Mouse (Mus musculus) liver, postnatal 0 days (tissue): ENCODE measurements around the gene Fah. TPM values are rescaled to one million over a fixed set of nuclear protein-coding genes. Genes with fewer than 3 reads are reported as not detected.

Experiments used
- ATAC-seq: fragments of 200-750 bp; cut with Nextera tagmentation; 2 replicates; pipeline ENCODE4 v1.8.0; 2017; ENCODE audit warnings: mild to moderate bottlenecking, moderate library complexity
- DNase-seq: peaks from one replicate; pipeline ENCODE4 v3.0.0-alpha.2; 2016
- H3K27ac ChIP-seq: fragments of 300-500 bp; sonication (generic); 2 replicates; pipeline ENCODE4 v1.5.1; 2014; ENCODE audit warnings: antibody characterized with exemption, moderate library complexity, mild to moderate bottlenecking, low read depth
- H3K27me3 ChIP-seq: fragments of 300-500 bp; sonication (generic); 2 replicates; pipeline ENCODE4 v1.6.1; 2014; ENCODE audit warnings: low read length, control low read depth, mixed read lengths; ENCODE audit not compliant: insufficient read depth
- H3K36me3 ChIP-seq: fragments of 300-500 bp; sonication (generic); replicated peaks from 2 replicates; pipeline ENCODE4 v1.6.1; 2014; ENCODE audit warnings: mild to moderate bottlenecking, control low read depth, low read length, moderate library complexity, mixed read lengths; ENCODE audit not compliant: insufficient read depth
- H3K4me1 ChIP-seq: fragments of 300-500 bp; sonication (generic); 2 replicates; pipeline ENCODE4 v1.6.1; 2014; ENCODE audit warnings: antibody characterized with exemption, mild to moderate bottlenecking, control low read depth; ENCODE audit not compliant: insufficient read depth
- H3K4me2 ChIP-seq: fragments of 300-500 bp; sonication (generic); 2 replicates; pipeline ENCODE4 v1.6.1; 2014; ENCODE audit warnings: low read depth, mild to moderate bottlenecking, low read length, moderate library complexity, mixed read lengths
- H3K4me3 ChIP-seq: fragments of 300-500 bp; sonication (generic); 2 replicates; pipeline ENCODE4 v1.5.1; 2014; ENCODE audit warnings: low read depth, low read length
- H3K9ac ChIP-seq: fragments of 300-500 bp; sonication (generic); replicated peaks from 2 replicates; pipeline ENCODE4 v1.6.1; 2014; ENCODE audit warnings: mild to moderate bottlenecking, moderate library complexity
- H3K9me3 ChIP-seq: fragments of 300-500 bp; sonication (generic); 2 replicates; pipeline ENCODE4 v1.6.1; 2016; ENCODE audit warnings: mild to moderate bottlenecking, control low read depth, low read length, mixed read lengths
- CTCF ChIP-seq: sonication (generic); IDR thresholded peaks from 2 replicates; pipeline ENCODE4 v1.5.1; 2016; ENCODE audit warnings: antibody characterized with exemption, low read depth
- EP300 ChIP-seq: IDR thresholded peaks from 2 replicates; pipeline ENCODE4 v1.6.1; 2016; ENCODE audit warnings: antibody characterized with exemption, low read depth, mild to moderate bottlenecking
- WGBS: fragments of 180-500 bp; shearing (Covaris S2); extraction: QIAGEN DNeasy Blood & Tissue Kit; methylation state at CpG from one replicate; pipeline ENCODE4 v1.1.7; 2014; ENCODE audit not compliant: insufficient replicate concordance; 5-methylcytosine and 5-hydroxymethylcytosine counted together
- polyA plus RNA-seq: library from polyadenylated mRNA; unstranded; fragments of >200 nt; fragmentation: Nextera tagmentation; extraction: Ambion mirVana; gene quantifications from 2 replicates; pipeline ENCODE4 v1.2.1, GENCODE M21; 2015

Fah gene
- polyA plus RNA-seq, 1 experiment from 2014 or later = 265 TPM

DNA sequence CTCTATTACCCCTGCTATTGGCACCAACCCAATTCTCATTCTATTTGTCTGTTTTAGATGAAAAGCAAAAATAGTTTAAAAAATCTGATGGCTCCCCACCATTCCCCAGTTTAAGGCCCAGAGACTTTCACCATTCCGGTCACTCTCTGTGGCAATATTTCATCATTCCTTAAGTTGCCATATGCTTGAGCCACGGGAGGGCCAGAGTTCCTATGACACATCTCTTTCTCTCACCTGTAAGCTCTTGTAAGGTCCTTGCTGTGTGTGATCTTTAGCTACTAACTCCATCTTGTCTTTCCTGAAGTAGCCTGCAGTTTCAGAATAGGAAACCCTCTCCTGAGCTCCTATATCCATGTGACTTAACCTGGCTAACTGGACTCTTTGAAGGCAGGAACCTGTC, 12.4 kb upstream of the Fah start:
- H3K4me3 ChIP-seq = no peak overlapping the region
- no peaks in the 10 kb centered on the region for H3K4me1 ChIP-seq
- DNase-seq (no peak), ATAC-seq (no peak)
- H3K27me3 ChIP-seq = no peaks in the 10 kb centered on the region
- no peaks in the 10 kb centered on the region for H3K9me3 ChIP-seq
- H3K9ac ChIP-seq = no peak overlapping the region
- H3K36me3 ChIP-seq = peaks cover 56% of the 10 kb centered on the region
- 89% methylated on average over 2 of the region's 2 CpGs for WGBS
- H3K4me2 ChIP-seq = no peak overlapping the region
- H3K27ac ChIP-seq = no peak overlapping the region
- no peak for TF ChIP-seq EP300
- TF ChIP-seq CTCF = no peak

DNA sequence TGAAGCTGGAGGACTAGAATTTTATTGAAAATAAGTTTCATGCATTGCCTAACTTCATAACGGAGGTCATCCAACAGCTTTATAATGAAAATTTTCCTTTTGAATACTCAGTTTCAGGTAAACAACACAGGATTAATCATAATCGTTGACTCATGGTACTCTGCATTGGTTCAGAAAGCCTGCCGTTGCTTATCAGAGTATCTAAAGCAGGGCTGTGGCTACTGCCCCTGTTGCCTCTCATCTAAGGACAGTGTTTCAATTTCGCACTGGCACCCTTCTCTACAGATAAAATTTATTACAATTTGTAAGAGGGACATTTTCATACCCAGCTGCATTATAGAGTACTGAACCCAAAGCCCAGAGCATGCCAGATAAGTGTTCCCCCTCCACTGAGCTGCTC, 5.9 kb upstream of the Fah start:
- H3K4me1 ChIP-seq = no peaks in the 10 kb centered on the region
- TF ChIP-seq EP300 = no peak
- no peak for TF ChIP-seq CTCF
- no peaks in the 10 kb centered on the region for H3K9me3 ChIP-seq
- 50% methylated on average over 4 of the region's 4 CpGs for WGBS
- H3K4me2 ChIP-seq = no peak overlapping the region
- H3K27me3 ChIP-seq = no peaks in the 10 kb centered on the region
- H3K36me3 ChIP-seq = peaks cover 20% of the 10 kb centered on the region
- ATAC-seq (no peak), DNase-seq (no peak)
- H3K9ac ChIP-seq = no peak overlapping the region
- no peak overlapping the region for H3K27ac ChIP-seq
- no peak overlapping the region for H3K4me3 ChIP-seq

DNA sequence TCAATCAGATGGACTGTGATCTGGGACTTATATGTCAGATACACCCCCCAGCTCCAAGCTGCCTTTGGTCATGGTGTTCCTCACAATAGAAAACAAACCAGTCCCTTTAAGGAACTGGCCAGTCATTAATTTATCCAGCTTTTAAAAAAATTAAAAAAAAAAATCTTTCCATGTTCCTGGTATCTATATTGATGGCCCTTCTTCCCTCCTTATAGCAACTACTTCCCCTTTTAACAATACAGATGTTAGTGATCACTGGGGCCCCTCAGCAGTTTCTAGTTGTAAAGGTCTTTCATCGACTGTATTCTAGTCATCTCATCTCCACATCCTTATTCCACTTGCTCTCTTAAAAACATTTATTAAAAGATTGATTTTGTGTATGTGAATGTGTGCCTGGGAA, 5.1 kb upstream of the Fah start:
- H3K9ac ChIP-seq = no peak overlapping the region
- H3K27ac ChIP-seq = no peak overlapping the region
- no peak overlapping the region for H3K4me2 ChIP-seq
- H3K36me3 ChIP-seq = peaks cover 13% of the 10 kb centered on the region
- DNase-seq (no peak), ATAC-seq (no peak)
- H3K4me1 ChIP-seq = peaks cover 6% of the 10 kb centered on the region; the same call in 1 of the 2 replicates
- TF ChIP-seq EP300 (no peak), CTCF (no peak)
- H3K4me3 ChIP-seq = no peak overlapping the region
- 34% methylated on average over 1 of the region's 1 CpGs for WGBS
- no peaks in the 10 kb centered on the region for H3K9me3 ChIP-seq
- H3K27me3 ChIP-seq = no peaks in the 10 kb centered on the region

DNA sequence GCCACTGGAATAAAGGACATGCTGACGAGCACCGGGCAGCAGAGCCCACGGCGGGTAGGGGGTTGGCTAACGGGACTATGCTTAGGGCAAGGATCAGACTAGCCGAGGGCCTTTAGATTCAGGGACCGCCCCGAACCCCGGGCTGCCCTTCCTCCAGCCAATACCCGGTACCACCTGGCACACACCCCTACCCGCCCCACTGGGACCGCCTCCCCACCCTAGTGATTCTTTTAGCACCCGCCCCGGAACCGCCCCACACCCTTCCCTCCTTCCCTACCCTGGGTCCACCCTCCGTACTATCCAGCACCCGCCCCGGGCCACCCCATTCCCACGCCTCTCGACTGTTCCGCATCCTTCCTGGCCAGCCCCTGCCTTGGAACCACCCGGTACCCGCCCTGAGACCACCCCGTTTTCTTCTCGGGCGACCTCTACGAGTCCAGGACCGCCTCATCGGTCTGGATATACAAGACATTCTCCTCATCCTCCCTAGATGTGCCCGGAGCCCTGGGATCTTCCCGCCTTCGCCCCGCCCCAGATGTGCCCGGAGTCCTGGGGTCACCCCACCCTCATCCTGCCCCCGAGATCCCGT, 724 bp downstream of the Fah start:
- Histone ChIP-seq H3K4me3 (peak overlapping the region; percentile 65), H3K9me3 (no peaks in the 10 kb centered on the region), H3K36me3 (0 out of 2 replicates have a peak, but pooled peaks cover 5% of the 10 kb centered on the region), H3K9ac (peak overlapping the region; percentile 79), H3K4me2 (peak overlapping the region; percentile 95), H3K27ac (peak overlapping the region; percentile 97), H3K4me1 (peaks cover 25% of the 10 kb centered on the region), H3K27me3 (no peaks in the 10 kb centered on the region)
- ATAC-seq (peak; percentile 87), DNase-seq (peak; percentile 90)
- under 1% methylated on average over 32 of the region's 36 CpGs for WGBS
- TF ChIP-seq CTCF (no peak), EP300 (peak; percentile 61; the same call in 1 of the 2 replicates)

DNA sequence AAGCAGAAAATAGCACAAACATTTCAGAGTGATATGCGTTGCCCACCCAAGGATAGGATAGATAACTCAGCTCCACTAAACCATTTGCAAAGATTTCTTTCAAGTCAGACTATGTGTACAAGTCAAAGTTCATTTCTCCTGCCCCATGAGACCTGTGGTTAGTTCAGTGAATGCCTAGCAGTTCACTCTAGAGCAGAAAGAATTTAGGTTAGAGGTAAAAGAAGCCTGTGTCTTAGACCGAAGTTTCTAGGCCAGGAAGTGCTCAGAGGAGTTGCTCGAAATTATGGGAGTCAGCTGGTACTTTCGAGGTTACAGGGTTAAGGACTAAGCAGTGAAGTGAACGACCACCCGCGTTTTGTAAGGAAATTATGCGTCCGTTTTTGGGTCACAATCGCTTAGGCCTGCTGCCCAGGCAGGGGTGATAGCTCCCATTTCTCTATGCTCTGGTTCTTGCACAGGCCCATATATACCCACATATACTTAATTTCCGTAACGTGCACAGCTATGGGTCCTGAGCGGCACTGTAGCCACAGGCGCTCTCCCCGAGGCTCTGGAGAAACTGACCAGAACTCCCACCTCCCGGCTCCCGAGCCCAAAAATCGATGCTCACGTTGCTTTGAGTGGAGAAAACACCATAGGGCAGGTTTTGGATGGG, 1.4 kb downstream of the Fah start:
- H3K27ac ChIP-seq = peak overlapping the region; percentile 97
- H3K27me3 ChIP-seq = no peaks in the 10 kb centered on the region
- DNase-seq (no peak), ATAC-seq (no peak)
- H3K4me2 ChIP-seq = peak overlapping the region; percentile 95
- 0 out of 2 replicates have a peak, but pooled peaks cover 5% of the 10 kb centered on the region for H3K36me3 ChIP-seq
- no peaks in the 10 kb centered on the region for H3K9me3 ChIP-seq
- peak overlapping the region; percentile 79 for H3K9ac ChIP-seq
- peak overlapping the region; percentile 65 for H3K4me3 ChIP-seq
- peaks cover 25% of the 10 kb centered on the region for H3K4me1 ChIP-seq
- 10% methylated on average over 19 of the region's 19 CpGs for WGBS
- TF ChIP-seq EP300 (no peak), CTCF (no peak)

DNA sequence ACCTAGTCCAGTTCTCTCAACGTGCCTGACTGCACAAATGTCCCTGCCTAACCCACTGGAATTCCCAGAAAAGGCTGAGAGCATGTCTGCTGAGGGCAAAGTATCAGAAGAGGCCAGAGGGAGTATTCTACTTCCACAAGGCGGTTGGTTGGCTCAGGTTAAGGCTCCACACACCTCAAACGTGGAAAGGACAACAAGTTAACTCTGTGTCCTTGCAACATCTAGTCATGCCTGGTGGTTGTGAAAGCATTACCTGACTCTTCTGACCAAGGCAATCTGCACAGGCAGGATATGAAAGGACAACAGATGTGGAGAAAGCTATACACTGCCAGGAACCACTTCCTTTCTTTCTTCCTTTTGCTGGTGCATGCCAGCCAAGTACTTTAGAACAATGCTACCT, 2.0 kb downstream of the Fah start:
- DNase-seq (peak; percentile 63), ATAC-seq (peak; percentile 60)
- Histone ChIP-seq H3K9me3 (no peaks in the 10 kb centered on the region), H3K27ac (peak overlapping the region; percentile 97), H3K4me1 (peaks cover 25% of the 10 kb centered on the region), H3K4me3 (peak overlapping the region; percentile 65), H3K4me2 (peak overlapping the region; percentile 95), H3K9ac (peak overlapping the region; percentile 79), H3K27me3 (no peaks in the 10 kb centered on the region), H3K36me3 (0 out of 2 replicates have a peak, but pooled peaks cover 5% of the 10 kb centered on the region)
- TF ChIP-seq CTCF (no peak), EP300 (peak; percentile 94)
- WGBS = 39% methylated on average over 3 of the region's 3 CpGs
